9 mouse cellular contexts compared by ENCODE assay signal in the genomic region with DNA sequence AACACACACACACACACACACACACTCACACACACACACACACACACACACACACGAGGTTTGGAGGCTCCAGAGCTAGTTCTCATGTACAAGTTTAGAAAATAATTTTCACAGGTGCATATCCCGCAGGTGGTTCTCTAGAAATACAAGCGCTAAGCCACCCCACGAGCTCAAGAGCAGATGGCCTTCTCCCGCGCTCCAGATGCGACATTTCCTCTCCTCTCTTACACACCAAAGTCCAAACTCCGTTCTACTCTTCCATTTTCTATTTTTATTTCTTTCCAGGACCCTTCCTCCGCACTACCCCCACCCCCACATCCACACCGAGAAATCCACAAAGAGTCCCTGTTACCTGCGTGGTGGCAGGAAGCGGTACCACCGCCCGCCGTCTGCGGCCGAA. TPM values are rescaled to one million over a fixed set of nuclear protein-coding genes. Genes with fewer than 3 reads are reported as not detected.
A peak's percentile ranks its signal among the peaks of the same experiment; 100 is the strongest.
DNase-seq lines count a peak whose midpoint lies in the region; ATAC-seq and TF ChIP-seq lines count a peak whose summit lies in the region.
"Had no signal": no experiment of that assay in that cellular context is flagged by ENCODE, and none has a peak within 500 bp of the region (broad histone marks: within the 10 kb centered on the region; RNA-seq: fewer than 3 reads in every experiment).

No protein-coding gene starts in this region.

- in situ Hi-C loops in ES-E14 (cut with MboI; ENCODE audit: low sequenced_read_pairs in 2 of 2, unreplicated experiment in 2 of 2) = no loop called here

- H3K27ac ChIP-seq in kidney, embryonic 15.5 days = no peak overlapping the region
- no peak overlapping the region for H3K27ac ChIP-seq in ES-E14 (ENCODE audit: insufficient read depth, low read depth, low read length, poor library complexity, severe bottlenecking)
- no peak overlapping the region for H3K27ac ChIP-seq in forebrain, embryonic 13.5 days
- no peak overlapping the region for H3K27ac ChIP-seq in limb, embryonic 14.5 days (replicated peaks; ENCODE audit: low read depth, low read length)

- no peak for ATAC-seq in kidney, embryonic 15.5 days (replicated peaks; ENCODE audit: low FRiP score)
- no peak for ATAC-seq in forebrain, embryonic 13.5 days
- ATAC-seq in limb, embryonic 14.5 days (ENCODE audit: low FRiP score, low read depth) = no peak

- peak overlapping the region; percentile 41 for H3K4me3 ChIP-seq in kidney, embryonic 15.5 days (replicated peaks)
- peak overlapping the region; percentile 46 to 55; a peak in 3 of 4 replicates for H3K4me3 ChIP-seq in ES-E14 (ENCODE audit: insufficient read depth in 1 of 2, low read depth in 1 of 2, low read length in 2 of 2, poor library complexity in 1 of 2, severe bottlenecking in 1 of 2)
- H3K4me3 ChIP-seq in forebrain, embryonic 13.5 days = peak overlapping the region; percentile 36
- H3K4me3 ChIP-seq in limb, embryonic 14.5 days (replicated peaks; ENCODE audit: low read length) = peak overlapping the region; percentile 30

- H3K27me3 ChIP-seq in kidney, embryonic 15.5 days = peaks cover 32% of the 10 kb centered on the region
- H3K27me3 ChIP-seq in forebrain, embryonic 13.5 days = peaks cover 28% of the 10 kb centered on the region
- H3K27me3 ChIP-seq in limb, embryonic 14.5 days (ENCODE audit: control insufficient read depth, insufficient read depth, low read length) = peaks cover 11% of the 10 kb centered on the region; the same call in 1 of the 2 replicates

- 55% methylated on average over 17 of the region's 17 CpGs for WGBS in kidney, embryonic 15.5 days
- WGBS in forebrain, embryonic 13.5 days = 52% methylated on average over 17 of the region's 17 CpGs
- 38% methylated on average over 17 of the region's 17 CpGs for WGBS in limb, embryonic 14.5 days

- no peak for DNase-seq in kidney, postnatal 25 days
- DNase-seq in ES-E14 (ENCODE audit: low read depth, low spot score) = no peak
- DNase-seq in limb, embryonic 14.5 days (ENCODE audit: low spot score) = no peak
- DNase-seq in thymus, postnatal 4 days = no peak
- no peak for DNase-seq in thymus, postnatal 14 days
- no peak for DNase-seq in lung, postnatal 10 days

- H3K4me2 ChIP-seq in kidney, embryonic 15.5 days = peak overlapping the region; percentile 76
- peak overlapping the region; percentile 64 for H3K4me2 ChIP-seq in forebrain, embryonic 13.5 days
- H3K4me2 ChIP-seq in limb, embryonic 14.5 days (replicated peaks; ENCODE audit: low read depth, low read length, severe bottlenecking) = peak overlapping the region; percentile 53

- H3K4me1 ChIP-seq in kidney, embryonic 15.5 days = peaks cover 17% of the 10 kb centered on the region
- peaks cover 0 to 4% of the 10 kb centered on the region in 2 experiments; a peak in 2 of 4 replicates for H3K4me1 ChIP-seq in ES-E14 (ENCODE audit: control insufficient read depth in 2 of 2, insufficient read depth in 2 of 2, low read length in 2 of 2, poor library complexity in 1 of 2)
- H3K4me1 ChIP-seq in forebrain, embryonic 13.5 days = peaks cover 15% of the 10 kb centered on the region
- peaks cover 11% of the 10 kb centered on the region; the same call in 1 of the 2 replicates for H3K4me1 ChIP-seq in limb, embryonic 14.5 days (ENCODE audit: control insufficient read depth, insufficient read depth, low read length)

- no peak overlapping the region for H3K9ac ChIP-seq in kidney, embryonic 15.5 days
- H3K9ac ChIP-seq in ES-E14 (ENCODE audit: insufficient read depth, low read depth, low read length, poor library complexity, severe bottlenecking) = no peak overlapping the region
- no peak overlapping the region for H3K9ac ChIP-seq in forebrain, embryonic 13.5 days
- no peak overlapping the region for H3K9ac ChIP-seq in limb, embryonic 14.5 days (ENCODE audit: low read depth, low read length, severe bottlenecking)

- no peaks in the 10 kb centered on the region for H3K9me3 ChIP-seq in kidney, embryonic 15.5 days (replicated peaks)
- no peaks in the 10 kb centered on the region for H3K9me3 ChIP-seq in ES-E14 (ENCODE audit: control insufficient read depth, insufficient read depth, low read depth, low read length)
- H3K9me3 ChIP-seq in forebrain, embryonic 13.5 days (replicated peaks) = no peaks in the 10 kb centered on the region
- no peaks in the 10 kb centered on the region for H3K9me3 ChIP-seq in limb, embryonic 14.5 days (ENCODE audit: control insufficient read depth, low read length)

- no peak for TF ChIP-seq POLR2A in limb, embryonic 14.5 days (IDR thresholded peaks at IDR 0.05; ENCODE audit: borderline replicate concordance, extremely low read depth, insufficient read depth, insufficient read length)

- H3K36me3 ChIP-seq in kidney, embryonic 15.5 days = no peaks in the 10 kb centered on the region
- H3K36me3 ChIP-seq in ES-E14 (ENCODE audit: control insufficient read depth, insufficient read depth, low read length, poor library complexity, severe bottlenecking) = no peaks in the 10 kb centered on the region
- H3K36me3 ChIP-seq in forebrain, embryonic 13.5 days (ENCODE audit: poor library complexity, severe bottlenecking) = no peaks in the 10 kb centered on the region
- H3K36me3 ChIP-seq in limb, embryonic 14.5 days (ENCODE audit: control insufficient read depth, insufficient read depth, low read length) = no peaks in the 10 kb centered on the region
- H3K36me3 ChIP-seq: G1E had no signal

TF ChIP-seq in ES-E14, 5 proteins besides CTCF, POLR2A, EP300 and RAD21:
- TF ChIP-seq ZNF384 (IDR thresholded peaks at IDR 0.05; ENCODE audit: low read depth, low read length) = no peak
- TF ChIP-seq HCFC1 (IDR thresholded peaks at IDR 0.05; ENCODE audit: borderline replicate concordance, insufficient read depth, low read length) = no peak
- TF ChIP-seq CHD2 (IDR thresholded peaks at IDR 0.05; ENCODE audit: low read depth, low read length) = no peak
- TF ChIP-seq ZC3H11A (IDR thresholded peaks at IDR 0.05; ENCODE audit: borderline replicate concordance, low read depth, low read length) = no peak
- no peak for TF ChIP-seq MAFK (IDR thresholded peaks at IDR 0.05; ENCODE audit: insufficient read depth, low read depth, low read length)
TF ChIP-seq in ES-E14: peak in this region for 0.

RNA-seq across cellular contexts. Expression of gene Htr5b, which starts 1.2 kb away (rescaled TPM):
- polyA plus RNA-seq in kidney, embryonic 15.5 days (2015; fragmentation: Nextera tagmentation; extraction: Ambion mirVana) = 0.68 and 0.87 TPM in 2 replicates
- total RNA-seq in ES-E14 (2012; rRNA removed) = 0.98 and 1.0 TPM in 2 replicates
- 0.09 TPM in 1 of 2 replicates, not detected in the other for polyA plus RNA-seq in forebrain, embryonic 13.5 days (2015; fragmentation: Nextera tagmentation; extraction: Ambion mirVana)
- 0.44 and 0.50 TPM in 2 replicates for polyA plus RNA-seq in limb, embryonic 14.5 days (2012; rRNA removed)
- polyA plus RNA-seq in limb, embryonic 14.5 days (2014; fragmentation: Nextera tagmentation; extraction: Ambion mirVana) = 0.62 TPM in 2 replicates
- polyA plus RNA-seq: G1E had no signal

RNA-seq across cellular contexts. Expression of gene Ddx18, which starts 40.7 kb away (rescaled TPM):
- polyA plus RNA-seq in kidney, embryonic 15.5 days (2015; fragmentation: Nextera tagmentation; extraction: Ambion mirVana) = 76.9 and 82.1 TPM in 2 replicates
- total RNA-seq in ES-E14 (2012; rRNA removed) = 111 and 126 TPM in 2 replicates
- 68.6 and 75.3 TPM in 2 replicates for polyA plus RNA-seq in forebrain, embryonic 13.5 days (2015; fragmentation: Nextera tagmentation; extraction: Ambion mirVana)
- polyA plus RNA-seq in limb, embryonic 14.5 days (2012; rRNA removed) = 81.7 and 94.4 TPM in 2 replicates
- 66.6 and 75.3 TPM in 2 replicates for polyA plus RNA-seq in limb, embryonic 14.5 days (2014; fragmentation: Nextera tagmentation; extraction: Ambion mirVana)
